Mouse (Mus musculus) myocyte (in vitro differentiated cells): ENCODE measurements at regions not wholly inside any gene's neighbourhood (a gene's known extent, or its start where the extent isn't known, plus 50 kb on each side); places are given as distances from the start of the nearest gene placed in this dataset.

Experiments used
- H3K27me3 ChIP-seq: one replicate; pipeline ENCODE4 v1.6.1; 2011; ENCODE audit not compliant: control insufficient read depth, insufficient read depth, insufficient read length
- H3K36me3 ChIP-seq: one replicate; pipeline ENCODE4 v1.6.1; 2011; ENCODE audit not compliant: control insufficient read depth, insufficient read depth
- H3K4me2 ChIP-seq: one replicate; pipeline ENCODE4 v1.6.1; 2011; ENCODE audit warnings: low read depth, control low read depth
- H3K4me3 ChIP-seq: one replicate; pipeline ENCODE4 v1.5.1; 2011; ENCODE audit warnings: mild to moderate bottlenecking, control low read depth, moderate library complexity
- H3K79me2 ChIP-seq: one replicate; pipeline ENCODE4 v1.6.1; 2011; ENCODE audit not compliant: control insufficient read depth, insufficient read depth
- H3ac ChIP-seq: one replicate; pipeline ENCODE4 v1.6.1; 2011; ENCODE audit not compliant: control insufficient read depth, insufficient read length
- CEBPB ChIP-seq: IDR thresholded peaks from 2 replicates; pipeline ENCODE4 v1.6.1; 2011; ENCODE audit warnings: mild to moderate bottlenecking, moderate library complexity; ENCODE audit not compliant: poor library complexity, insufficient read depth, severe bottlenecking
- E2F4 ChIP-seq: IDR thresholded peaks from one replicate; pipeline ENCODE4 v1.6.1; 2011; ENCODE audit warnings: mild to moderate bottlenecking, control low read depth, moderate library complexity; ENCODE audit not compliant: insufficient read depth
- MAX ChIP-seq: IDR thresholded peaks from one replicate; pipeline ENCODE4 v1.6.1; 2011; ENCODE audit warnings: low read depth, mild to moderate bottlenecking, control low read depth
- MYOD1 ChIP-seq, 3 experiments: IDR thresholded peaks; one replicate each; pipeline ENCODE4 v1.6.1; 2011; ENCODE audit warnings: control low read depth in 2 of 3, low read depth in 2 of 3, mild to moderate bottlenecking in 2 of 3, moderate library complexity in 1 of 3; ENCODE audit not compliant: insufficient read length in 2 of 3, control insufficient read depth in 1 of 3
- MYOG ChIP-seq, 3 experiments: IDR thresholded peaks; one replicate each; pipeline ENCODE4 v1.6.1; 2011; ENCODE audit warnings: control low read depth in 2 of 3, low read depth in 2 of 3, mild to moderate bottlenecking in 2 of 3; ENCODE audit not compliant: insufficient read length in 2 of 3, control insufficient read depth in 1 of 3, insufficient read depth in 1 of 3
- POLR2A ChIP-seq: IDR thresholded peaks from one replicate; pipeline ENCODE4 v1.6.1; 2011; ENCODE audit warnings: low read depth, mild to moderate bottlenecking, control low read depth, moderate library complexity; ENCODE audit not compliant: insufficient read length
- POLR2AphosphoS2 ChIP-seq: IDR thresholded peaks from one replicate; pipeline ENCODE4 v1.6.1; 2011; ENCODE audit warnings: low read depth, control low read depth; ENCODE audit not compliant: insufficient read length
- REST ChIP-seq: IDR thresholded peaks from one replicate; pipeline ENCODE4 v1.6.1; 2011; ENCODE audit warnings: mild to moderate bottlenecking, control low read depth, moderate library complexity; ENCODE audit not compliant: insufficient read depth, insufficient read length
- SRF ChIP-seq: IDR thresholded peaks from one replicate; pipeline ENCODE4 v1.6.1; 2011; ENCODE audit warnings: low read depth; ENCODE audit not compliant: control insufficient read depth, insufficient read length
- TCF12 ChIP-seq: IDR thresholded peaks from one replicate; pipeline ENCODE4 v1.6.1; 2011; ENCODE audit warnings: mild to moderate bottlenecking, control low read depth; ENCODE audit not compliant: poor library complexity, insufficient read depth, severe bottlenecking
- TCF3 ChIP-seq: IDR thresholded peaks from one replicate; pipeline ENCODE4 v1.6.1; 2011; ENCODE audit warnings: low read depth, control low read depth; ENCODE audit not compliant: insufficient read length
- USF1 ChIP-seq: IDR thresholded peaks from one replicate; pipeline ENCODE4 v1.6.1; 2011; ENCODE audit warnings: low read depth, mild to moderate bottlenecking, control low read depth, moderate library complexity

GRCm38 (mm10) chr19:14360611-14361010, 237.2 kb downstream of the Tle4 start:
- Histone ChIP-seq H3K4me3 (no peak overlapping the region), H3K4me2 (no peak overlapping the region), H3K79me2 (no peaks in the 10 kb centered on the region), H3K36me3 (no peaks in the 10 kb centered on the region), H3K27me3 (no peaks in the 10 kb centered on the region), H3ac (no peak overlapping the region)
- TF ChIP-seq CEBPB (no peak), MYOG (IDR thresholded peaks at IDR 0.05; ENCODE audit: control insufficient read depth in 1 of 3, insufficient read depth in 1 of 3, insufficient read length in 2 of 3, low read depth in 2 of 3) (no peak), TCF3 (no peak), SRF (no peak), POLR2A (no peak), MAX (no peak), TCF12 (no peak), E2F4 (no peak), POLR2AphosphoS2 (no peak), MYOD1 (IDR thresholded peaks at IDR 0.05; ENCODE audit: control insufficient read depth in 1 of 3, insufficient read length in 2 of 3, low read depth in 2 of 3) (no peak), USF1 (no peak)

- Histone ChIP-seq H3K36me3 (no peaks in the 10 kb centered on the region), H3K27me3 (peaks cover 5% of the 10 kb centered on the region), H3K4me2 (no peak overlapping the region), H3K4me3 (no peak overlapping the region), H3K79me2 (no peaks in the 10 kb centered on the region), H3ac (no peak overlapping the region)
- TF ChIP-seq TCF3, result no peak
- no peak for TF ChIP-seq MYOG (IDR thresholded peaks at IDR 0.05; ENCODE audit: control insufficient read depth in 1 of 3, insufficient read depth in 1 of 3, insufficient read length in 2 of 3, low read depth in 2 of 3)
- TF ChIP-seq MYOD1 (IDR thresholded peaks at IDR 0.05; ENCODE audit: control insufficient read depth in 1 of 3, insufficient read length in 2 of 3, low read depth in 2 of 3), result no peak
- TF ChIP-seq MAX, result no peak
- no peak for TF ChIP-seq SRF
- TF ChIP-seq POLR2AphosphoS2, result no peak
- TF ChIP-seq TCF12, result no peak
- TF ChIP-seq REST, result no peak
- TF ChIP-seq E2F4, result no peak
- no peak for TF ChIP-seq CEBPB
- TF ChIP-seq USF1, result no peak
- no peak for TF ChIP-seq POLR2A
These were observed 228.7 kb downstream of the Tle4 start for GRCm38 (mm10) chr19:14369098-14369604.

- TF ChIP-seq MYOG (IDR thresholded peaks at IDR 0.05; ENCODE audit: control insufficient read depth in 1 of 3, insufficient read depth in 1 of 3, insufficient read length in 2 of 3, low read depth in 2 of 3), result no peak
- TF ChIP-seq CEBPB, result no peak
- no peak for TF ChIP-seq USF1
- no peak for TF ChIP-seq TCF3
- TF ChIP-seq MAX, result no peak
- no peak for TF ChIP-seq TCF12
- no peak for TF ChIP-seq SRF
- TF ChIP-seq E2F4, result no peak
- no peak for TF ChIP-seq MYOD1 (IDR thresholded peaks at IDR 0.05; ENCODE audit: control insufficient read depth in 1 of 3, insufficient read length in 2 of 3, low read depth in 2 of 3)
- TF ChIP-seq POLR2AphosphoS2, result no peak
- no peak for TF ChIP-seq REST
- TF ChIP-seq POLR2A, result no peak
- Histone ChIP-seq H3K79me2 (no peaks in the 10 kb centered on the region), H3K4me3 (no peak overlapping the region), H3K4me2 (no peak overlapping the region), H3ac (no peak overlapping the region), H3K27me3 (peaks cover 5% of the 10 kb centered on the region), H3K36me3 (no peaks in the 10 kb centered on the region)
These were observed 226.5 kb downstream of the Tle4 start for GRCm38 (mm10) chr19:14371360-14371759.

GRCm38 (mm10) chr19:14373996-14374395, 223.9 kb downstream of the Tle4 start:
- no peak overlapping the region for H3ac ChIP-seq
- no peaks in the 10 kb centered on the region for H3K36me3 ChIP-seq
- H3K79me2 ChIP-seq, result no peaks in the 10 kb centered on the region
- no peak overlapping the region for H3K4me2 ChIP-seq
- H3K27me3 ChIP-seq, result peaks cover 2% of the 10 kb centered on the region
- no peak for TF ChIP-seq MYOG (IDR thresholded peaks at IDR 0.05; ENCODE audit: control insufficient read depth in 1 of 3, insufficient read depth in 1 of 3, insufficient read length in 2 of 3, low read depth in 2 of 3)
- TF ChIP-seq MAX, result no peak
- TF ChIP-seq TCF12, result no peak
- TF ChIP-seq SRF, result no peak
- TF ChIP-seq TCF3, result no peak
- TF ChIP-seq E2F4, result no peak
- TF ChIP-seq POLR2A, result no peak
- no peak for TF ChIP-seq USF1
- TF ChIP-seq CEBPB, result no peak
- no peak for TF ChIP-seq MYOD1 (IDR thresholded peaks at IDR 0.05; ENCODE audit: control insufficient read depth in 1 of 3, insufficient read length in 2 of 3, low read depth in 2 of 3)
- no peak overlapping the region for H3K4me3 ChIP-seq

- TF ChIP-seq TCF3 (no peak), CEBPB (no peak), MYOG (IDR thresholded peaks at IDR 0.05; ENCODE audit: control insufficient read depth in 1 of 3, insufficient read depth in 1 of 3, insufficient read length in 2 of 3, low read depth in 2 of 3) (no peak), MYOD1 (IDR thresholded peaks at IDR 0.05; ENCODE audit: control insufficient read depth in 1 of 3, insufficient read length in 2 of 3, low read depth in 2 of 3) (no peak), TCF12 (no peak), POLR2AphosphoS2 (no peak), USF1 (no peak), POLR2A (no peak), MAX (no peak), REST (no peak)
- no peak overlapping the region for H3K4me3 ChIP-seq
- H3K79me2 ChIP-seq, result no peaks in the 10 kb centered on the region
- H3K27me3 ChIP-seq, result no peaks in the 10 kb centered on the region
- no peak overlapping the region for H3ac ChIP-seq
- no peak overlapping the region for H3K4me2 ChIP-seq
- no peaks in the 10 kb centered on the region for H3K36me3 ChIP-seq
These were observed 217.0 kb downstream of the Tle4 start for GRCm38 (mm10) chr19:14380898-14381297.
